Mouse (Mus musculus) fat pad, adult 2 months (tissue): ENCODE results near the gene Nup85.
"Not testable (repeated sequence)": the region's sequence is repeated elsewhere in the genome, so short reads cannot be mapped to it uniquely, and the experiment has no call there.

Experiments used
- DNase-seq: peaks from one replicate; pipeline ENCODE4 v3.0.0-alpha.2; 2011; ENCODE audit warnings: low read depth, low spot score; ENCODE audit errors: extremely low read depth

The Nup85 gene

GRCm38 (mm10) chr11:115564064-115564809 lies at the start of gene Nup85:
Nup85 (plus strand) TSS chr11:115564434.
- DNase-seq = peak; percentile 28

- no peak for DNase-seq
These were observed 49.2 kb upstream of the Nup85 start for GRCm38 (mm10) chr11:115515021-115515420.

GRCm38 (mm10) chr11:115516942-115517341 lies 47.3 kb upstream of the Nup85 start:
- no peak for DNase-seq

GRCm38 (mm10) chr11:115518693-115519092 lies 45.5 kb upstream of the Nup85 start:
- no peak for DNase-seq

- no peak for DNase-seq
These were observed 44.7 kb upstream of the Nup85 start for GRCm38 (mm10) chr11:115519581-115519980.

GRCm38 (mm10) chr11:115520218-115520617 lies 44.0 kb upstream of the Nup85 start:
- DNase-seq = no peak

GRCm38 (mm10) chr11:115521080-115521479 lies 43.2 kb upstream of the Nup85 start:
- no peak for DNase-seq

GRCm38 (mm10) chr11:115522238-115522637 lies 42.0 kb upstream of the Nup85 start:
- DNase-seq = no peak

GRCm38 (mm10) chr11:115522703-115523102 lies 41.5 kb upstream of the Nup85 start:
- DNase-seq = no peak

GRCm38 (mm10) chr11:115526446-115526845 lies 37.8 kb upstream of the Nup85 start:
- DNase-seq = not testable (repeated sequence)

- DNase-seq = no peak
These were observed 29.4 kb upstream of the Nup85 start for GRCm38 (mm10) chr11:115534759-115535371.

- DNase-seq = no peak
These were observed 28.7 kb upstream of the Nup85 start for GRCm38 (mm10) chr11:115535401-115536037.

GRCm38 (mm10) chr11:115536038-115536681 lies 28.1 kb upstream of the Nup85 start, which contains the start of gene Sumo2:
Sumo2 (minus strand) TSS chr11:115536276.
- peak; percentile 30 for DNase-seq

- no peak for DNase-seq
These were observed 27.2 kb upstream of the Nup85 start for GRCm38 (mm10) chr11:115536856-115537568.

GRCm38 (mm10) chr11:115538045-115538444 lies 26.2 kb upstream of the Nup85 start:
- no peak for DNase-seq

- DNase-seq = peak; percentile 13
These were observed 20.7 kb upstream of the Nup85 start for GRCm38 (mm10) chr11:115543571-115543970.

GRCm38 (mm10) chr11:115552783-115553182 lies 11.5 kb upstream of the Nup85 start:
- no peak for DNase-seq

- DNase-seq = no peak
These were observed 8.5 kb upstream of the Nup85 start for GRCm38 (mm10) chr11:115555717-115556116.

GRCm38 (mm10) chr11:115563406-115563805 lies 828 bp upstream of the Nup85 start:
- no peak for DNase-seq

- DNase-seq = no peak
These were observed 727 bp downstream of the Nup85 start for GRCm38 (mm10) chr11:115564961-115565360.

GRCm38 (mm10) chr11:115579080-115579479 lies 14.8 kb downstream of the Nup85 start:
- DNase-seq = no peak
